Mouse (Mus musculus): ENCODE measurements around the gene Zdhhc20.
"Not testable (repeated sequence)": the region's sequence is repeated elsewhere in the genome, so short reads cannot be mapped to it uniquely, and the experiment has no call there.

Zdhhc20 gene

DNA sequence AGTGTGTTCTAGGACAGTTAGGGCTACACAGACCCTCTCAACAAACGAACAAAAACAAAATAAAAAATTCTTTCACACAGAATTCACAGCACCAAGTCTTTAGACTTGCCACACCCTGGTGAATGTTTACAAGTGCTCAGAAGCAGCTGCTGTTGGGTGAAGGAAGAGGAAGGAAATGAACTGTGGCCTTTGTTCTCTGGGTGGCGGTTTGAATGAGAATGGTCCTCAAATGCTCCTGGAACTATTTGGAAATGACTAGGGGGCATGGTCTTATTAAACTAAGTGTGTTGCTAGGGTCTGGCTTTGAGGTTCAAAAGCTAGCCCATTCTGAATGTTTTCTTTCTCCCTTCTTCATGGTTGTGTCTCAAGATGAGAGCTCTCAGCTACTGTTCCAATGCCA is 18.4 kb upstream of the Zdhhc20 start:
- POLR2A ChIA-PET = interaction anchor here (0.6 to 5.4 kb wide), 25 partner anchors 8 to 384 kb away, joined by 3 to 65 read pairs (median 4); partner anchors contain the start of genes Zdhhc20 (in 4 of the 4), Sap18 (in 2 of the 4), Mrpl57 (in 1 of the 4) and Ska3 (in 1 of the 4)
- CTCF ChIA-PET = interaction anchor here in 2 of 4 experiments (0.6 to 1.1 kb wide), 2 partner anchors 99 to 229 kb away, joined by 4 to 5 read pairs; no protein-coding TSS in a partner anchor

DNA sequence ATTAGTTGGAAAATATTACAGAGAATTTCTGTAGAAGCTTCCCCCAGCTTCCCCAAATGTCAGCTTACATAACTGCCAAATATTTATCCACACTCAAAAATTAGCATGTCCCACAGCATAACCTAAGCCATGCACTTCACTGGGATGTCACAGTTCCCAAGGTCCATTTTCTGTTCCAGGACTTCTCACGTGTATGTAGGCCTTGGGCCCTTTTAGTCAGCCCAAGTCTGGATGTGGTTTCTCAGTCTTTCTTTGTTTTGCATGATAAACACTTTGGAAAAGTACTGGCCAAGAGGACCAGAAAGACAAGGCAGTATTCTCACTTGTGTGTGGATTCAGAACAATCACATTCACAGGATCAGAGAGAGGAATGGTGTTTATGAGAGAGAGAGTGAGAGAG is 11.9 kb upstream of the Zdhhc20 start:
- ChIA-PET CTCF (no interaction called here), POLR2A (interaction anchor here in 3 of 4 experiments (0.7 to 3.3 kb wide), 5 partner anchors 12 to 80 kb away, joined by 3 to 20 read pairs (median 4); partner anchors contain the start of gene Zdhhc20 (in 3 of the 3))

DNA sequence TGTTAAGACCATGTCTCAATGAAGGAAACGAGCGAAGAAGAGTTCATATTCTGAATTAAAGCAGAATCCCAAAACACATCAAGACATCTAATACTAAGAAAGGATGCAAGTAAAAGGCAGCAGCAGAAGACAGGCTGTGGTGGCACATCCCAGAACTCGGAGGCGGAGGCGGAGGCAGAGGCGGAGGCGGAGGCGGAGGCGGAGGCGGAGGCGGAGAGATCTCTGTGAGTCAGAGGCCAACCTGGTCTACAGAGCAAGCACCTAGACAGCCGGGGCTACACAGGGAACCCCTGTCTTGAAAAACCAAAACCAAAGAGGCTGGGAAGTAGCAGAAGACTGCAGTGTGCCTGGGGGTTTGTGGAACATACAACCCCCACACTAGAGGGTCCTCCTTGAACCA is 6.8 kb upstream of the Zdhhc20 start:
- POLR2A ChIA-PET = interaction anchor here in 2 of 4 experiments (1.5 to 2.7 kb wide), 3 partner anchors 10 to 19 kb away, joined by 3 to 12 read pairs (median 4); no protein-coding TSS in a partner anchor
- CTCF ChIA-PET = no interaction called here

DNA sequence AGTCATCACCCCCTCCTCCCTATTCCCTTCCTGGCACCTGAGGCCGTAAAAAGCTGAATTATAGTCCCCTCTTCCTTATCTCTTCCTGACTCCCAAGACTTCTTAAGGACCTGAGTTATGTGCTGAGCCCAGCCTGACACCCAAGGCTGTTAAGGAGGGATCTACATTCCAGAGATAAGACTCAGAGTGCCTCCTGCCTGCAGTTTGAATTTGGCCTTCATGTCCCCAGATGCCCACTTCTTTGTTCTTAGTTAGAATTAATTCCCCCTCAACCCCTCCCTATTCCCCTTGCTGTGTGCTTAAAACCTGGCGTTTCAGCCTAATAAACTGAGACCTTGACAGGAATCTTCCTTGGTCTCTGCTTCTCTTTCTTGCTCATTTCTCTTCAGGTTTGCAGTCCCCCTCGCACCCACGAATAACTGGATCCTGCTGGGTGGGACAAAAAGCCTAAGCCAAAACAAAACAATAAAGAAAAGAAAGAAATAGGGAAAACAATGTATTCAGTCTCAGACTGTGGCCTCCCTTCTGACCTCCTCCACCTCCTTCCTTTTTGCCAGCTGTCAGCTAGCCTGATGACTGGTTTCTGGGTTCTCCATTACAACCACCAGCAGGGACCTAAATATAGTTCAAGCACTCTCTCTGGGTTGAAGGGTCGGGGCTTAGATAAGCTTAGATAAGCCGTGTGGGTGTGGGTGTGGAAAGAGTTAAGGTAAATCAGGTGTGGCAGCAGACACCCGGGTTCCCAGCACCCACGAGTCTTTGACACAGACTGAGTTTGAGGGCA is 6.2 kb upstream of the Zdhhc20 start:
- CTCF ChIA-PET = not testable (repeated sequence)
- POLR2A ChIA-PET = interaction anchor here in 2 of 4 experiments (1.5 to 2.7 kb wide), 3 partner anchors 10 to 19 kb away, joined by 3 to 12 read pairs (median 4); no protein-coding TSS in a partner anchor

DNA sequence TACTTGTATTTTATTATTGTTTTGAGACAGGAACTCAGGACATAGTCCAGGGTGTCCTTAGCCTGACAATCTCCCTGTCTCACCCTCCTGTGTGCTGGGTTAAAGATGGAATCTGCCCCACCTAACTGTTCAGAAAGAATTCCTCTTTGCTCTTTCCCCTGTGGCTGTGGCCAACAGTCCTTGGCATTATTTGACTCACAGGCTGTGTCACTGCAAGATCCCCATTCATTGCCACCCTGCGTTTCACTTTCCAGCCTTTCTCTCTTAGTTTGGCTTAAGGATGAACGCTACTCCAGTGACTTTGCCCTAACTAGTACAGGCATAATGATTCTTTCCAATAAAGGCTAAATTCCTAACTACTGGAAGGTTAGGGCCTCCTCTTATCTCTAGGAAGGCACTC is 4.3 kb upstream of the Zdhhc20 start:
- CTCF ChIA-PET = interaction anchor here in 1 of 4 experiments (1.5 kb wide), 1 partner anchor 17 kb away, joined by 3 read pairs; no protein-coding TSS in a partner anchor
- POLR2A ChIA-PET = no interaction called here

DNA sequence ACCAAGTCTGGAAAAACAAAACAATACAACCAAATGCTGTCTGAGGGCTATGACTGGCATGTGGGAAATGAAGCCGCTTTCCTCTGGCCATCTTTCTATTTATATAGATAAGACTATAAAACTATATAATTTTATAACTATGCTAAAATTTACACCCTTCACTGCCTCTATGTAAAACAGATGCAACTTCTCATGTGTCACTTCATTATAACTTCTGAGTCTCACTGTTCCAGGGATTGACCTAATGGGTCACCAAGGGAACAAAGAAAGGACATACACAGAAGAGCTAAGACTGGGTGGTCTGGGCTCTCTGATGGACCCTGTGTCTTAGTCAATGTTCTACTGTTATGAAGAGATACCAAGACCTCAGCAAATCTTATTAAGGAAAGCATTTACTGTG is 2.9 kb upstream of the Zdhhc20 start:
- CTCF ChIA-PET = interaction anchor here in 1 of 4 experiments (1.3 to 1.5 kb wide), 2 partner anchors 11 to 19 kb away, joined by 3 read pairs; no protein-coding TSS in a partner anchor
- POLR2A ChIA-PET = interaction anchor here in 3 of 4 experiments (0.9 to 1.4 kb wide), 6 partner anchors 11 to 185 kb away, joined by 3 to 5 read pairs (median 4); no protein-coding TSS in a partner anchor

DNA sequence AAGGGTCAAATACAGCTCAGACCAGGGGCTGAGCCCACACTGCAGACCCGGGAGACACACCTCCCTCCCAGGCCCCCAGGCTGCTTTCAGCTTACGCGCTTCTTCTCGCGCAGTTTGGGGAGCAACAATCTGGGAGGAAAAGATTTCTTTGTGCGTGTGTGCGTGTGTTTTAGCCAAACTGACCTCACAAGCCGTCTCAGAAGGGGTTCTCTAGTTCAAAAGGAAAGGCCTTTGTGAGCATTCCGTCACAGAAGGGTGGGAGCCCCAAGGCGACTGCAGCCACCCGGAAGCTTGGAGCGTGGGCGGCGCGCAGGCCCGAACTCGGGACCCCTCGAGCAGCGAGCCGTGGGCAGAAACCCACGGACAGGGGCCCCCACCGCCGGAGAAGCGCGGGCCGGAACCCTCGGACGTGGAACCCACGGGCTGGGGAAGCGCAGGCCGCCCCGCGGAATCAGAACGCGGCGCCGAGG is 500 bp downstream of the Zdhhc20 start:
- ChIA-PET CTCF (interaction anchor here in 2 of 4 experiments (0.6 to 1.3 kb wide), 7 partner anchors 8 to 231 kb away, joined by 3 to 5 read pairs (median 3); no protein-coding TSS in a partner anchor), POLR2A (interaction anchor here (0.5 to 4.8 kb wide), 72 partner anchors 8 to 285 kb away, joined by 3 to 65 read pairs (median 4); partner anchors contain the start of genes Mrpl57 (in 2 of the 4), Sap18 (in 2 of the 4), Ska3 (in 2 of the 4) and Xpo4 (in 2 of the 4))

DNA sequence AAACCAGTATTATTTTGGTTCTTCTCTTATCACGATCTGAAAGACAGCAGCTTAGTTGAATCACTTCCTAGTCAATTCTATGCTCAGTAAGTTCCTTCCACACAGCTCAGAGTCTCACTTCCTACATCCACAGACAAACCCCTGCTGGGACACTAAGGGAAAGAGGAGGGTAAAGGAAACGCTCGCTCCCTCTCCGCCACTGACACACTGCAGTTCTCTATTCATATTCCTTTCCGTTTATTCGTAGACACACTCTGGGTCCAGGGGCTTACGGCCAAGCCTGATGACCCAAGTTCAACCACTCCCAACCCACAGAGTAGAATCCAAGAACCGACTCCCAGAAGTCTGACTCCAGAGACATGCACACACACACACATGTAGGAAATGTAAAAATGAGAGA is 2.9 kb downstream of the Zdhhc20 start:
- ChIA-PET CTCF (interaction anchor here in 2 of 4 experiments (0.7 kb wide), 2 partner anchors 18 to 1360 kb away, joined by 3 read pairs; no protein-coding TSS in a partner anchor), POLR2A (interaction anchor here in 2 of 4 experiments (0.8 to 4.8 kb wide), 10 partner anchors 10 to 89 kb away, joined by 3 to 65 read pairs (median 4); partner anchors contain the start of gene Sap18 (in 1 of the 2))

DNA sequence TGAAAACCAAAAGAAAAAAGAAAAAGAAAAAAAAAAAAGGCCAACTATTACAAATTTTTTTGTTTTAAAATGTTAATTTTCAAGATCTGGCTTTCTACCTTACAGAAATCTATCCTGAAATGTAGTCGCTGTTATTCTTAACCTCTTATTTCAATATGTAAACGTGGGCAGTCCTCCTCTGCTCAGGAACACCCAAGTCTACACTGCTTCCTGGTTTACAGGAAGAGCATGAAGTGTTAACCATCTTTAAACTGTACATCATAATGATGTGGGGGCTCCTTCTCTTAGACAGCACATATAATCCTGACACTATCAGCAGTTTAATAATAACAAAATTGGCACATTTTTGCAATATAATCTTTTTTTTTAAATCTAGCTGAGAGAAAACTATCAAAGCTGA is 4.0 kb downstream of the Zdhhc20 start:
- POLR2A ChIA-PET = interaction anchor here in 2 of 4 experiments (0.7 to 4.8 kb wide), 9 partner anchors 9 to 88 kb away, joined by 3 to 43 read pairs (median 4); partner anchors contain the start of gene Sap18 (in 1 of the 2)

DNA sequence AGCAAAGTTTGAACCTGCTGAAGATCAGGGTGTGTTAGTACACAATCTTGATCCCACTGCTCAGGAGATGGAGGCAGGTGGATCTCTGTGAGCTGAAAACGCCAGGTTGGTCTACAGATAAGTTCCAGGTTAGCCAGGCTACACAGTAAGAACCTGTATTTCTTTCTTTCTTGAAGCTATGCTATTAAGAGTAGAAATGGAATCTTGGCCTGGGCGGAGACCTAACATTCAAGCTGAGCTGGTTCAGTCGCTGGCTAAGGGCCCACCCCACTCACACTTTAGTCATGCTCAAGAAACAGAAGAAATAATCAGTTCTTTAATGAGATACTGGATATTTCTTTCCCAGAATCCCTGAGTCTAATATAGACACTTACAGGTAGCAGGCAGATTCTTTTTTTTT is 6.7 kb downstream of the Zdhhc20 start:
- CTCF ChIA-PET = no interaction called here

More for the DNA sequence above, 4.0 kb downstream of the Zdhhc20 start:
- CTCF ChIA-PET = no interaction called here

DNA sequence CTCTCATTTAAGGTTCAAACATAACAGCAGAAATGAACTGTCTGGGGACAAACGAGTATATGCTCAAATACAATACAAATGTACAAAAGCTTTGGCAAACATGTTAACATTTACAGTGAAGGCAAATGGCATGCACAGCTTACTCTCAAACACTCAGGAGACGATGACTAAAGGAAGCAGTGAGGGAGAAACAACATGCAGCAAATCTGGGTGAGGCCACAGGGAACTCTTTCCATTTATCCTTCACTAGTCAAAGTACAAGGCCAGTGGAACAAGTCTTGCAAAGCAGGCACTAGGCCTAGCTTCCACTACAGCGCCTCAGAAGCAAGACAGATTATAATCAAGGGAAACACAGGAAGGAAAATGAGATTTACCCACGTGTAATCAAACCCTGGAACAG is 7.4 kb downstream of the Zdhhc20 start:
- POLR2A ChIA-PET = interaction anchor here in 2 of 4 experiments (0.8 to 5.0 kb wide), 16 partner anchors 8 to 85 kb away, joined by 3 to 24 read pairs (median 4); partner anchors contain the start of genes Mrpl57 (in 1 of the 2), Sap18 (in 1 of the 2), Ska3 (in 1 of the 2) and Zdhhc20 (in 1 of the 2)
- CTCF ChIA-PET = interaction anchor here in 1 of 4 experiments (1.1 kb wide), 1 partner anchor 11 kb away, joined by 3 read pairs; no protein-coding TSS in a partner anchor

More for the DNA sequence above, 6.7 kb downstream of the Zdhhc20 start:
- POLR2A ChIA-PET = interaction anchor here in 2 of 4 experiments (1.0 to 5.0 kb wide), 10 partner anchors 17 to 85 kb away, joined by 3 to 24 read pairs (median 4); partner anchors contain the start of genes Mrpl57 (in 1 of the 2), Sap18 (in 1 of the 2) and Ska3 (in 1 of the 2)

DNA sequence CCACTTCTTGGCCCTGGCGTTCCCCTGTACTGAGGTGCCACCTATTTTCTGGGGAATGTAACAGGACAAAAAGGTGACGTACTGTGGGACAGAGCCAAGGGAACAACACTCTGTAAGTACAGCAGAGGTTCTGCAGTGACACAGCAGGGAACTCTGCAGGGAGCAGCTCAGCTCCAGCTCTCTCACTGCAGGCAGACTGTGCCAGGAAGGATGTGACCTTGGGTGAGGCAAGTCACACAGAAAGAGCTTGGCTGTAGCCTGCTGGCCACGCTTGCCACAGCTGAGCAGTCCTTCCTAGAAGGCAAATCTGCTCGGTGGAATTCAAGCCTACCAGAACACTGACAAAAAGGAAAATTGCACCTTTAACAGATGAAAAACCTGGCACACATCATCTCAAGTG is 8.3 kb downstream of the Zdhhc20 start:
- CTCF ChIA-PET = interaction anchor here (0.7 to 1.7 kb wide), 4 partner anchors 8 to 611 kb away, joined by 3 to 5 read pairs (median 3); partner anchors contain the start of gene Zdhhc20 (in 1 of the 4)
- POLR2A ChIA-PET = interaction anchor here in 3 of 4 experiments (0.6 to 5.0 kb wide), 21 partner anchors 8 to 65 kb away, joined by 3 to 24 read pairs (median 5); partner anchors contain the start of gene Zdhhc20 (in 3 of the 3)

DNA sequence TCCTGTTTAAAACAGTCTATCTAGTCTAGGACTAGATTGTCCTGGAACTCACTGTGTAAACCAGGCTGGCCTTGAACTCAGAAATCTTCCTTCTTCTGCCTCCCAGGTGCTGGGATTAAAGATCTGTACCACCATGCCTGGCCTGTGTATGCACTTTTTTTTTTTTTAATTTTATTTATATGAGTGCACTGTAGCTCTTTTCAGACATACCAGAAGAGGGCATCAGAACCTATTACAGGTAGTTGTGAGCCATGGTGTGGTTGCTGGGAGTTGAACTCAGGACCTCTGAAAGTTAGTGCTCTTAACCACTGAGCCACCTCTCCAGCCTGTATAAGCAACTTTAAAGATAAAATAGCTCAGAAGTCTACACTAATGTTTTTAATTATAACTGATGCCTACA is 9.0 kb downstream of the Zdhhc20 start:
- ChIA-PET POLR2A (interaction anchor here (0.6 to 5.0 kb wide), 16 partner anchors 8 to 55 kb away, joined by 3 to 24 read pairs (median 4); partner anchors contain the start of gene Zdhhc20 (in 2 of the 4)), CTCF (interaction anchor here in 3 of 4 experiments (0.6 to 1.7 kb wide), 4 partner anchors 9 to 611 kb away, joined by 3 to 5 read pairs (median 3); partner anchors contain the start of gene Zdhhc20 (in 1 of the 3))

DNA sequence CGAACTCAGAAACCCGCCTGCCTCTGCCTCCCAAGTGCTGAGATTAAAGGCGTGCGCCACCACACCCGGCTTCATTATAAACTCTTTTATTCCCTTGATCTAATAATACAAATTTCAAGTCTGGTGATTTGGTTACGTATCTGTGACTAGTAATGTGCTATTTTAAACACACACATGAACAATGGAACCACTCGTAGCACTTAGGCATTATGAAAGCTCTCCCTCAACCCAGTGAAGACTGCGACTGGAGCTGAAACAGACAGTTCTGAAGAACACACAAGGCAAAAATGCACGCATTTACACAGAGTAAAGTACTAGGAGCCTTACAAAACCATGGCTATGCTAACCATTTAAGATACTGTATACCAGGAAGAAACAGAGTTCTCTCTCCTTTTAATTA is 12.2 kb downstream of the Zdhhc20 start:
- ChIA-PET POLR2A (interaction anchor here in 2 of 4 experiments (0.7 to 3.6 kb wide), 3 partner anchors 11 to 145 kb away, joined by 3 to 16 read pairs (median 3); partner anchors contain the start of gene Zdhhc20 (in 1 of the 2)), CTCF (interaction anchor here in 1 of 4 experiments (0.6 kb wide), 1 partner anchor 94 kb away, joined by 3 read pairs; no protein-coding TSS in a partner anchor)

DNA sequence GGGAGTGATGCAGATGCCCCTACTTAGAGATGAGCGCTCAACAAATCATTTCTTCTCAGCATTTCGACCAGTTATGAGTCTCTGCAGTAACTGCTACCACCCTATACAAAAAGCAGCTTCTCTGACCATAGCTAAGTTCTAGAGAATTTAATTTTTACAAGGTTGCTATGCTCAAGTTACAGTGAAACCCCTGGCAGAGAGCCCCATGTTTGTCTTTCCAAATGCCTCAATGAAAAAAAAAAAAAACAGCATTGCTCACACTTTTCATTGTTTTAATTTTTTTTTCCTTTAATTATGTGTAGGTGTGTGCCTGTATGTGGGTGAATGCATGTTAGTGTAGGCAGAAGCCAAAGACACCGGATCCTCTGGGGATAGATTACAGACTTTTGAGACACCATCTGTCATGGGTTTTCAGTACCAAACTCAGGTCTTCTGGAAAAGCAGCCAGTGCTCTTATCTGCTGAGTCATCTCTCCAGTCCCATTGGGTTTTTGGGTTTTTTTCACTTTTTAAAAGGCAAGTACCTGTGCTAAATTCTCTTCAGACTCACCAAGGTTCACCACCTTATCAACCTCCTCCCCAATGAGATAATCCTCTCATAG is 23.3 kb downstream of the Zdhhc20 start:
- POLR2A ChIA-PET = interaction anchor here in 3 of 4 experiments (0.7 to 2.0 kb wide), 13 partner anchors 8 to 135 kb away, joined by 3 to 8 read pairs (median 4); partner anchors contain the start of gene Zdhhc20 (in 1 of the 3)
- CTCF ChIA-PET = interaction anchor here in 3 of 4 experiments (0.6 to 1.0 kb wide), 3 partner anchors 9 to 120 kb away, joined by 3 to 4 read pairs (median 4); no protein-coding TSS in a partner anchor

DNA sequence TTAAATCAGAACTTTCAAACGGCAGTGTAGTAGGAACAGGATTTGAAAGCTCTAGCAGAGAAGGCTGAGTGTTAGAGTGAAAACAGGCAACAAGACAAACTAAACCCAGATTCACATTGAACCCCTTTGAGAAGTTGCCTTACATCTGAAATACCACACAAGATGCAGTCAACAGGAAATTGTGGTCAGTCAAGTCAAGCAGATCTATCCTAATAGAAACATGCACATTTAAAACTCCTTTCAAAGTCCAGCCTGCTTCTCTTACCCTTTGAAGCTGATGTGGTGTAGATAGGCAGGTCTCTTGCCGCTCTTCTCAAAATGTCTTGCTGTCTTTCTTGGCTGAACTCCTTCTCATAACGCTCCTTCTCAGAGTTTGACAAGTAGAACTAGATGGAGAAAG is 24.8 kb downstream of the Zdhhc20 start:
- POLR2A ChIA-PET = interaction anchor here in 1 of 4 experiments (1.8 kb wide), 1 partner anchor 12 kb away, joined by 6 read pairs; no protein-coding TSS in a partner anchor
- CTCF ChIA-PET = no interaction called here

DNA sequence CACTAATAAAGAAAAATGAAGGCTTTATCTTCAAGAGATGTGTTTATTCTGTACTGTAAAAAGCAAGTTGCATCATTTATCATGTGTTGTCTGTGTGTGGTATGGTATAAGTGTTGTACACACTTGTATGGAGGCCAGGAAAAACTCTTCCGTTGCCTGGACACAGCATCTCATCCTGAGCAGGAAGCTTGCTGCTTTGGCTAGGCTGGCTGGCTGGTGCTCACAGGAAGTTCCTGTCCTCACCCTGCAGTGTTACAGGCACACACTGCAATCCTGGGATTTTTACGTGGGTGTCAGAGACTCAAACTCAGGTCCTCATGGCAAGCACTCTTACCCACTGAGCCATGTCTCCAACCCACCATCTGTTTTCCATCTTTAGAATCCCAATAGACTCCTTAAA is 26.9 kb downstream of the Zdhhc20 start:
- CTCF ChIA-PET = no interaction called here
- POLR2A ChIA-PET = interaction anchor here in 2 of 4 experiments (0.6 to 3.9 kb wide), 13 partner anchors 9 to 187 kb away, joined by 3 to 24 read pairs (median 8); partner anchors contain the start of genes Zdhhc20 (in 2 of the 2) and Sap18 (in 1 of the 2)
